Mouse (Mus musculus): ENCODE measurements around the gene Itga8. TPM values are rescaled to one million over a fixed set of nuclear protein-coding genes. Genes with fewer than 3 reads are reported as not detected.

Itga8 gene
- polyA plus RNA-seq, 1 experiment from 2014 or later, result 8.1 TPM

- H3K4me2 ChIP-seq, result no peak overlapping the region
- no peak overlapping the region for H3K27ac ChIP-seq (ENCODE audit: low read depth, low read length)
- no peak overlapping the region for H3K4me3 ChIP-seq (ENCODE audit: low read depth, low read length)
- ATAC-seq (replicated peaks; ENCODE audit: low FRiP score) (no peak), DNase-seq (ENCODE audit: low spot score) (no peak)
- no peaks in the 10 kb centered on the region for H3K36me3 ChIP-seq (ENCODE audit: control insufficient read depth, insufficient read depth, low read length)
- WGBS, result 88% methylated on average over 2 of the region's 2 CpGs
- H3K4me1 ChIP-seq (replicated peaks; ENCODE audit: control insufficient read depth, insufficient read depth, low read length), result no peaks in the 10 kb centered on the region
- no peak overlapping the region for H3K9ac ChIP-seq (ENCODE audit: low read depth, low read length)
- no peaks in the 10 kb centered on the region for H3K27me3 ChIP-seq (replicated peaks; ENCODE audit: control insufficient read depth, insufficient read depth, low read length)
- no peaks in the 10 kb centered on the region for H3K9me3 ChIP-seq (ENCODE audit: control insufficient read depth, low read length)
Measured at GRCm38 (mm10) chr2:12077266-12077891, 224.3 kb downstream of the Itga8 start.

- Histone ChIP-seq H3K27ac (ENCODE audit: low read depth, low read length) (no peak overlapping the region), H3K36me3 (ENCODE audit: control insufficient read depth, insufficient read depth, low read length) (no peaks in the 10 kb centered on the region), H3K4me1 (replicated peaks; ENCODE audit: control insufficient read depth, insufficient read depth, low read length) (no peaks in the 10 kb centered on the region), H3K4me3 (ENCODE audit: low read depth, low read length) (no peak overlapping the region), H3K9me3 (ENCODE audit: control insufficient read depth, low read length) (no peaks in the 10 kb centered on the region), H3K4me2 (no peak overlapping the region), H3K9ac (ENCODE audit: low read depth, low read length) (no peak overlapping the region), H3K27me3 (replicated peaks; ENCODE audit: control insufficient read depth, insufficient read depth, low read length) (no peaks in the 10 kb centered on the region)
- no peak for ATAC-seq (replicated peaks; ENCODE audit: low FRiP score)
- no peak for DNase-seq (ENCODE audit: low spot score)
- WGBS, result 53% methylated on average over 6 of the region's 6 CpGs
Measured at GRCm38 (mm10) chr2:12065669-12066399, 235.9 kb downstream of the Itga8 start.

- peak; percentile 35 for DNase-seq (ENCODE audit: low spot score)
- H3K4me3 ChIP-seq (ENCODE audit: low read depth, low read length), result no peak overlapping the region
- no peaks in the 10 kb centered on the region for H3K27me3 ChIP-seq (replicated peaks; ENCODE audit: control insufficient read depth, insufficient read depth, low read length)
- 43% methylated on average over 5 of the region's 5 CpGs for WGBS
- H3K4me1 ChIP-seq (replicated peaks; ENCODE audit: control insufficient read depth, insufficient read depth, low read length), result no peaks in the 10 kb centered on the region
- H3K4me2 ChIP-seq, result no peak overlapping the region
- H3K27ac ChIP-seq (ENCODE audit: low read depth, low read length), result no peak overlapping the region
- no peaks in the 10 kb centered on the region for H3K9me3 ChIP-seq (ENCODE audit: control insufficient read depth, low read length)
- no peak overlapping the region for H3K9ac ChIP-seq (ENCODE audit: low read depth, low read length)
- H3K36me3 ChIP-seq (ENCODE audit: control insufficient read depth, insufficient read depth, low read length), result no peaks in the 10 kb centered on the region
- peak; percentile 75 for ATAC-seq (replicated peaks; ENCODE audit: low FRiP score)
Measured at GRCm38 (mm10) chr2:12060034-12060723, 241.5 kb downstream of the Itga8 start.

Other genes with a start within 250 kb of the Itga8 start
- gene Mindy3, start 117.5 kb upstream of the Itga8 start, polyA plus RNA-seq (2014; fragmentation: Nextera tagmentation; extraction: Ambion mirVana), result 28.8 and 33.3 TPM in 2 replicates

Data from liver, embryonic 11.5 days (tissue).